8 mouse cellular contexts compared by ENCODE assay signal in the genomic region with DNA sequence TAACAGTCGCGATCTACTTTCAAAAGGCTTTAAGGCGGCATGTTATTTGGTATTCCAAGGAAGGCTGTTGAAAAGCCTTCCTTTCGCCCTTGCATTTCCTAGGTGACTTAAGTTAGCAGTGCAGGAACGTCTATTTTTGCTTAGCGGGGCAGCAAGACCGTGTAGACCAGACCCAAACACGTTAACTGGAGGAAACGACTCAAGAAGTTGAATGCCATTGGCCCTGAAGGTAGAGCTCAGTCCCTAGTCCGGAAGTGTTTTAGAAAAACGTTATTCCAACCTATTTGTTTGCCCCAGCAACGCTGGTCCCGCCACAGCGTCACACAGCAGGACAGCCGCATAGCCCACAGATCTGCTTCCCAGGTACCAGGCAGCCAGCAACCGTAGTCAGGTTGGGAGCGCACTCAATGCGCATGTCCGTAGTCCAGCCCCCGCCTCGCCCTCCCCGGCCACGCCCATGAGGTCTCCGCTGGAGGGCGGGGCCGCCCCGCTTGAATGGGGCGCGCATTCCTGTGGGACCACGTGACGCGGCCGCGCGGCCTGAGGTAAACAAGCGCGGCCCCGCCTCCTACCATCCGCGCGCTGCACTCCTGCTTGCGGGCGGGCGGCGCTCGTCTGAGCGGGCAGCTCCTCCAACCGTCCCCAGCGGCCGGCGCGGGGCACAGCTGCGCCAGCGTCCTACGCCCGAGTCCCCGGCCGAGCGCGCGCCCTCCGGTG. TPM values are rescaled to one million over a fixed set of nuclear protein-coding genes. Genes with fewer than 3 reads are reported as not detected.
DNase-seq lines count a peak whose midpoint lies in the region; ATAC-seq and TF ChIP-seq lines count a peak whose summit lies in the region.

A gene (plus strand): TSS at position 595 of the 717 bp plus-strand sequence.

- peaks cover 28% of the 10 kb centered on the region for H3K4me1 ChIP-seq in E14TG2a.4 (replicated peaks; ENCODE audit: low read depth, low read length)
- peaks cover 12% of the 10 kb centered on the region; the same call in 1 of the 2 replicates for H3K4me1 ChIP-seq in forebrain, embryonic 13.5 days
- H3K4me1 ChIP-seq in heart, postnatal 0 days (ENCODE audit: control insufficient read depth, insufficient read depth): peaks cover 9% of the 10 kb centered on the region; the same call in 1 of the 2 replicates
- H3K4me1 ChIP-seq in liver, embryonic 14.5 days (replicated peaks; ENCODE audit: control insufficient read depth in 2 of 2, insufficient read depth in 2 of 2, low read length in 1 of 2): peaks cover 4 to 7% of the 10 kb centered on the region in 2 experiments
- H3K4me1 ChIP-seq in stomach, embryonic 15.5 days: peaks cover 9% of the 10 kb centered on the region; the same call in 1 of the 2 replicates

- under 1% methylated on average over 51 of the region's 62 CpGs for WGBS in forebrain, embryonic 13.5 days
- under 1% methylated on average over 52 of the region's 62 CpGs for WGBS in heart, postnatal 0 days
- under 1% methylated on average over 62 of the region's 62 CpGs for WGBS in liver, embryonic 14.5 days (ENCODE audit: insufficient replicate concordance)
- under 1% methylated on average over 62 of the region's 62 CpGs for WGBS in stomach, embryonic 15.5 days

- no peak for TF ChIP-seq CTCF in E14TG2a.4 (conservative IDR thresholded peaks at IDR 0.05; ENCODE audit: low read length)
- TF ChIP-seq CTCF in heart, postnatal 0 days (IDR thresholded peaks at IDR 0.05; ENCODE audit: low read depth): 0 out of 2 replicates have a peak, but pooled peaks have one; percentile 9
- no peak; the same call in 1 of the 2 replicates for TF ChIP-seq CTCF in liver, embryonic 14.5 days (IDR thresholded peaks at IDR 0.05; ENCODE audit: low read depth)

- no peak; the same call in 1 of the 2 replicates for TF ChIP-seq EP300 in heart, postnatal 0 days (IDR thresholded peaks at IDR 0.05; ENCODE audit: low read depth)
- no peak for TF ChIP-seq EP300 in liver, embryonic 14.5 days (IDR thresholded peaks at IDR 0.05; ENCODE audit: low read depth)

- H3K9me3 ChIP-seq in E14TG2a.4 (ENCODE audit: low read length): no peaks in the 10 kb centered on the region
- H3K9me3 ChIP-seq in forebrain, embryonic 13.5 days (replicated peaks): no peaks in the 10 kb centered on the region
- H3K9me3 ChIP-seq in heart, postnatal 0 days (replicated peaks; ENCODE audit: control insufficient read depth, low read length): no peaks in the 10 kb centered on the region
- H3K9me3 ChIP-seq in liver, embryonic 14.5 days (ENCODE audit: control insufficient read depth, low read length): no peaks in the 10 kb centered on the region
- H3K9me3 ChIP-seq in stomach, embryonic 15.5 days: no peaks in the 10 kb centered on the region

- peak within 1 kb of the TSS; percentile 89 for H3K4me3 ChIP-seq in E14TG2a.4 (replicated peaks; ENCODE audit: low read length)
- peak within 1 kb of the TSS; percentile 70 for H3K4me3 ChIP-seq in forebrain, embryonic 13.5 days
- H3K4me3 ChIP-seq in heart, postnatal 0 days (ENCODE audit: low read depth, low read length): peak within 1 kb of the TSS; percentile 91
- peak within 1 kb of the TSS; percentile 65 to 74 for H3K4me3 ChIP-seq in liver, embryonic 14.5 days (ENCODE audit: insufficient read depth in 1 of 2, low read depth in 2 of 2, low read length in 2 of 2)
- H3K4me3 ChIP-seq in stomach, embryonic 15.5 days (replicated peaks): peak within 1 kb of the TSS; percentile 78

- DNase-seq in cerebellum, adult 11 months: peak; percentile 97
- DNase-seq in heart, postnatal 0 days (ENCODE audit: low spot score): peak; percentile 96
- peak; percentile 98 to 99 for DNase-seq in kidney, postnatal 36 days
- DNase-seq in liver, embryonic 14.5 days (ENCODE audit: low read depth in 3 of 3, low spot score in 3 of 3): peak; percentile 89 to 93 (median 91)
- peak; percentile 94 for DNase-seq in neural tube, embryonic 10.5 days (ENCODE audit: extremely low spot score, low spot score)

- H3K27ac ChIP-seq in forebrain, embryonic 13.5 days: peak within 1 kb of the TSS; percentile 82
- H3K27ac ChIP-seq in heart, postnatal 0 days (ENCODE audit: low read depth): peak within 1 kb of the TSS; percentile 99
- H3K27ac ChIP-seq in liver, embryonic 14.5 days: peak within 1 kb of the TSS; percentile 58
- peak within 1 kb of the TSS; percentile 88 for H3K27ac ChIP-seq in stomach, embryonic 15.5 days

- H3K4me2 ChIP-seq in forebrain, embryonic 13.5 days: peak within 1 kb of the TSS; percentile 76
- peak within 1 kb of the TSS; percentile 82 for H3K4me2 ChIP-seq in heart, postnatal 0 days (ENCODE audit: low read depth, low read length)
- H3K4me2 ChIP-seq in liver, embryonic 14.5 days (ENCODE audit: low read depth): peak within 1 kb of the TSS; percentile 93
- peak within 1 kb of the TSS; percentile 89 for H3K4me2 ChIP-seq in stomach, embryonic 15.5 days

- no peaks in the 10 kb centered on the region for H3K36me3 ChIP-seq in E14TG2a.4 (ENCODE audit: insufficient read depth, low read length)
- no peaks in the 10 kb centered on the region for H3K36me3 ChIP-seq in forebrain, embryonic 13.5 days (ENCODE audit: poor library complexity, severe bottlenecking)
- H3K36me3 ChIP-seq in heart, postnatal 0 days (replicated peaks; ENCODE audit: control insufficient read depth, insufficient read depth, low read length): no peaks in the 10 kb centered on the region
- H3K36me3 ChIP-seq in liver, embryonic 14.5 days (replicated peaks; ENCODE audit: control insufficient read depth, insufficient read depth, low read depth): no peaks in the 10 kb centered on the region
- no peaks in the 10 kb centered on the region for H3K36me3 ChIP-seq in stomach, embryonic 15.5 days

- H3K27me3 ChIP-seq in E14TG2a.4 (ENCODE audit: insufficient read depth, low read length): no peaks in the 10 kb centered on the region
- H3K27me3 ChIP-seq in forebrain, embryonic 13.5 days: peaks cover 35% of the 10 kb centered on the region
- no peaks in the 10 kb centered on the region for H3K27me3 ChIP-seq in heart, postnatal 0 days (ENCODE audit: control insufficient read depth, insufficient read depth, low read length)
- peaks cover 19% of the 10 kb centered on the region for H3K27me3 ChIP-seq in liver, embryonic 14.5 days (ENCODE audit: control insufficient read depth, insufficient read depth, low read length)
- 0 out of 2 replicates have a peak, but pooled peaks cover 7% of the 10 kb centered on the region for H3K27me3 ChIP-seq in stomach, embryonic 15.5 days (replicated peaks)

- peak; percentile 97 for ATAC-seq in forebrain, embryonic 13.5 days
- peak; percentile 93 for ATAC-seq in heart, postnatal 0 days (ENCODE audit: insufficient read depth, low read depth)
- peak; percentile 93 for ATAC-seq in liver, embryonic 14.5 days (ENCODE audit: insufficient read depth)
- ATAC-seq in stomach, embryonic 15.5 days (ENCODE audit: insufficient read depth, low FRiP score, low read depth): peak; percentile 97

- H3K9ac ChIP-seq in forebrain, embryonic 13.5 days: peak within 1 kb of the TSS; percentile 76
- H3K9ac ChIP-seq in heart, postnatal 0 days (replicated peaks; ENCODE audit: low read depth, low read length): peak within 1 kb of the TSS; percentile 95
- peak within 1 kb of the TSS; percentile 69 for H3K9ac ChIP-seq in liver, embryonic 14.5 days (replicated peaks)
- peak within 1 kb of the TSS; percentile 89 for H3K9ac ChIP-seq in stomach, embryonic 15.5 days

RNA-seq across cellular contexts. Expression of the gene that starts here (rescaled TPM):
- 0.98 and 1.00 TPM in 2 replicates for polyA plus RNA-seq in forebrain, embryonic 13.5 days (2015; fragmentation: Nextera tagmentation; extraction: Ambion mirVana)
- total RNA-seq in heart, postnatal 0 days (2014; rRNA removed; ENCODE audit: low replicate concordance): 10.6 and 38.4 TPM in 2 replicates
- 4.4 and 5.6 TPM in 2 replicates for polyA plus RNA-seq in heart, postnatal 0 days (2015; fragmentation: Nextera tagmentation; extraction: Ambion mirVana)
- polyA plus RNA-seq in liver, embryonic 14.5 days (2012; rRNA removed): 0.47 and 0.65 TPM in 2 replicates
- 0.44 and 1.0 TPM in 2 replicates for polyA plus RNA-seq in liver, embryonic 14.5 days (2014; fragmentation: Nextera tagmentation; extraction: Ambion mirVana)
- 1.7 and 2.2 TPM in 2 replicates for polyA plus RNA-seq in stomach, embryonic 15.5 days (2015; fragmentation: Nextera tagmentation; extraction: Ambion mirVana)

Comparison
In these comparisons a context has a peak if more than half of its experiments do, and no peak if none do; other contexts are left out.
1. Peak in every context shown above with its lines: DNase-seq, ATAC-seq, H3K4me3 ChIP-seq and H3K27ac ChIP-seq.
2. Peak in ATAC-seq, H3K4me3 ChIP-seq, H3K27ac ChIP-seq, H3K9ac ChIP-seq and H3K4me2 ChIP-seq in forebrain, embryonic 13.5 days; RNA of the gene not detected or under 1 TPM.